Mouse (Mus musculus): Measurements from ENCODE around the gene Dapk3.

- no peak for TF ChIP-seq NANOG (IDR thresholded peaks at IDR 0.05; ENCODE audit: borderline replicate concordance, low read length)
- no peak for TF ChIP-seq CTCF (conservative IDR thresholded peaks at IDR 0.05; ENCODE audit: low read length)
- no peak for TF ChIP-seq POU5F1 (IDR thresholded peaks at IDR 0.05; ENCODE audit: borderline replicate concordance, low read length)
Measured at GRCm38 (mm10) chr10:81168087-81168431, 14.7 kb upstream of the Dapk3 start.
